In genomic region chr13:57712910-57713309, GRCm38 (mm10) we compare ENCODE assay signal across 28 mouse cellular contexts.
"Had no signal": no experiment of that assay in that cellular context is flagged by ENCODE, and none has a peak within 500 bp of the region (broad histone marks: within the 10 kb centered on the region; RNA-seq: fewer than 3 reads in every experiment).

No protein-coding gene starts in this region.

- H3K9me3 ChIP-seq: embryonic facial prominence, embryonic 10.5 days; embryonic facial prominence, embryonic 12.5 days; embryonic facial prominence, embryonic 15.5 days; forebrain, embryonic 10.5 days; forebrain, embryonic 12.5 days; forebrain, embryonic 13.5 days; forebrain, embryonic 15.5 days had no signal

- ATAC-seq: forebrain, embryonic 13.5 days; forebrain, embryonic 14.5 days; forebrain, embryonic 15.5 days; forebrain, embryonic 16.5 days; forebrain, postnatal 0 days had no signal

- H3K4me2 ChIP-seq: embryonic facial prominence, embryonic 12.5 days; embryonic facial prominence, embryonic 13.5 days; embryonic facial prominence, embryonic 15.5 days; forebrain, embryonic 12.5 days; forebrain, embryonic 13.5 days; forebrain, embryonic 15.5 days had no signal

- H3K4me3 ChIP-seq: embryonic facial prominence, embryonic 10.5 days; embryonic facial prominence, embryonic 12.5 days; embryonic facial prominence, embryonic 13.5 days; embryonic facial prominence, embryonic 15.5 days; erythroblast, embryonic 14.5 days; forebrain, embryonic 10.5 days; forebrain, embryonic 12.5 days; forebrain, embryonic 13.5 days; forebrain, embryonic 15.5 days; gastrocnemius, adult 2 months had no signal

- H3K27me3 ChIP-seq: embryonic facial prominence, embryonic 12.5 days; embryonic facial prominence, embryonic 15.5 days; forebrain, embryonic 12.5 days; forebrain, embryonic 13.5 days; forebrain, embryonic 15.5 days had no signal

- H3K36me3 ChIP-seq: embryonic facial prominence, embryonic 10.5 days; embryonic facial prominence, embryonic 12.5 days; embryonic facial prominence, embryonic 13.5 days; embryonic facial prominence, embryonic 15.5 days; forebrain, embryonic 10.5 days; forebrain, embryonic 12.5 days; forebrain, embryonic 15.5 days had no signal

- H3K4me1 ChIP-seq: embryonic facial prominence, embryonic 13.5 days; embryonic facial prominence, embryonic 15.5 days; forebrain, embryonic 12.5 days; forebrain, embryonic 15.5 days had no signal

- H3K9ac ChIP-seq: embryonic facial prominence, embryonic 12.5 days; embryonic facial prominence, embryonic 13.5 days; embryonic facial prominence, embryonic 15.5 days; forebrain, embryonic 12.5 days; forebrain, embryonic 13.5 days; forebrain, embryonic 15.5 days; forebrain, postnatal 0 days had no signal

- DNase-seq: cerebellum, adult 18-20 months; cerebellum, adult 2 months; cerebellum, adult 8-10 months; cerebellum, adult 9-10 months; cerebellum, adult 9-11 months; cerebellum, postnatal 10 days; cerebellum, postnatal 14 days; cerebellum, postnatal 25 days; cerebellum, postnatal 36 days; embryo, embryonic 11 days; forebrain, postnatal 0 days; gastrocnemius, adult 2 months; gastrocnemius, postnatal 10 days; gastrocnemius, postnatal 14 days; gastrocnemius, postnatal 25 days; gastrocnemius, postnatal 36 days; heart, adult 18-20 months had no signal

- H3K27ac ChIP-seq: embryonic facial prominence, embryonic 10.5 days; embryonic facial prominence, embryonic 12.5 days; embryonic facial prominence, embryonic 13.5 days; embryonic facial prominence, embryonic 15.5 days; forebrain, embryonic 10.5 days; forebrain, embryonic 12.5 days; forebrain, embryonic 13.5 days; forebrain, embryonic 15.5 days; gastrocnemius, adult 2 months had no signal
